Mouse (Mus musculus): Measurements from ENCODE around the gene Mtmr6. TPM values are rescaled to one million over a fixed set of nuclear protein-coding genes. Genes with fewer than 3 reads are reported as not detected.

The Mtmr6 gene
- polyA plus RNA-seq (2011; ENCODE audit: insufficient read depth, insufficient read length, low read depth, missing spikeins): 36.6 and 45.0 TPM in 2 replicates

GRCm38 (mm10) chr14:60264990-60265876 is at the start of gene Mtmr6:
Mtmr6 (plus strand) TSS chr14:60265228.
- no peaks in the 10 kb centered on the region for H3K27me3 ChIP-seq (ENCODE audit: control insufficient read depth, insufficient read depth, low read length, poor library complexity, severe bottlenecking)
- H3K9me3 ChIP-seq (replicated peaks; ENCODE audit: control insufficient read depth, insufficient read depth, low read length, poor library complexity, severe bottlenecking): no peaks in the 10 kb centered on the region
- H3K36me3 ChIP-seq (ENCODE audit: control insufficient read depth, insufficient read depth, low read length, poor library complexity, severe bottlenecking): no peaks in the 10 kb centered on the region
- H3K4me1 ChIP-seq (ENCODE audit: control insufficient read depth, insufficient read depth, low read length): no peaks in the 10 kb centered on the region
- H3K27ac ChIP-seq (ENCODE audit: insufficient read depth, low read length): no peak within 1 kb of the TSS
- TF ChIP-seq POLR2A (IDR thresholded peaks at IDR 0.05; ENCODE audit: insufficient read depth, low read length): no peak
- 0 out of 2 replicates have a peak, but pooled peaks have one; percentile 28 for TF ChIP-seq EP300 (IDR thresholded peaks at IDR 0.05; ENCODE audit: insufficient read depth, low read depth, low read length)
- TF ChIP-seq CTCF (IDR thresholded peaks at IDR 0.05; ENCODE audit: low read depth, low read length): peak; percentile 81
- H3K4me3 ChIP-seq (ENCODE audit: low read depth, low read length): peak within 1 kb of the TSS; percentile 76
- H3K9ac ChIP-seq (ENCODE audit: low read depth, poor library complexity, severe bottlenecking): peak within 1 kb of the TSS; percentile 62

GRCm38 (mm10) chr14:60216125-60216524 is 48.9 kb upstream of the Mtmr6 start:
- Histone ChIP-seq H3K4me1 (ENCODE audit: control insufficient read depth, insufficient read depth, low read length) (peaks cover 1% of the 10 kb centered on the region), H3K36me3 (ENCODE audit: control insufficient read depth, insufficient read depth, low read length, poor library complexity, severe bottlenecking) (peaks cover 4% of the 10 kb centered on the region), H3K9ac (ENCODE audit: low read depth, poor library complexity, severe bottlenecking) (no peak overlapping the region), H3K27me3 (ENCODE audit: control insufficient read depth, insufficient read depth, low read length, poor library complexity, severe bottlenecking) (no peaks in the 10 kb centered on the region), H3K27ac (ENCODE audit: insufficient read depth, low read length) (no peak overlapping the region), H3K4me3 (ENCODE audit: low read depth, low read length) (no peak overlapping the region), H3K9me3 (replicated peaks; ENCODE audit: control insufficient read depth, insufficient read depth, low read length, poor library complexity, severe bottlenecking) (no peaks in the 10 kb centered on the region)
- TF ChIP-seq POLR2A (IDR thresholded peaks at IDR 0.05; ENCODE audit: insufficient read depth, low read length) (no peak), EP300 (IDR thresholded peaks at IDR 0.05; ENCODE audit: insufficient read depth, low read depth, low read length) (no peak), CTCF (IDR thresholded peaks at IDR 0.05; ENCODE audit: low read depth, low read length) (no peak)

GRCm38 (mm10) chr14:60217616-60218015 is 47.4 kb upstream of the Mtmr6 start:
- Histone ChIP-seq H3K36me3 (ENCODE audit: control insufficient read depth, insufficient read depth, low read length, poor library complexity, severe bottlenecking) (peaks cover 9% of the 10 kb centered on the region), H3K4me1 (ENCODE audit: control insufficient read depth, insufficient read depth, low read length) (peaks cover 1% of the 10 kb centered on the region), H3K9me3 (replicated peaks; ENCODE audit: control insufficient read depth, insufficient read depth, low read length, poor library complexity, severe bottlenecking) (no peaks in the 10 kb centered on the region), H3K9ac (ENCODE audit: low read depth, poor library complexity, severe bottlenecking) (no peak overlapping the region), H3K4me3 (ENCODE audit: low read depth, low read length) (no peak overlapping the region), H3K27ac (ENCODE audit: insufficient read depth, low read length) (peak overlapping the region; percentile 63), H3K27me3 (ENCODE audit: control insufficient read depth, insufficient read depth, low read length, poor library complexity, severe bottlenecking) (no peaks in the 10 kb centered on the region)
- TF ChIP-seq EP300 (IDR thresholded peaks at IDR 0.05; ENCODE audit: insufficient read depth, low read depth, low read length) (peak; percentile 54; the same call in 1 of the 2 replicates), POLR2A (IDR thresholded peaks at IDR 0.05; ENCODE audit: insufficient read depth, low read length) (no peak)

- no peak overlapping the region for H3K4me3 ChIP-seq (ENCODE audit: low read depth, low read length)
- H3K27ac ChIP-seq (ENCODE audit: insufficient read depth, low read length): no peak overlapping the region
- TF ChIP-seq CTCF (IDR thresholded peaks at IDR 0.05; ENCODE audit: low read depth, low read length) (no peak), POLR2A (IDR thresholded peaks at IDR 0.05; ENCODE audit: insufficient read depth, low read length) (no peak), EP300 (IDR thresholded peaks at IDR 0.05; ENCODE audit: insufficient read depth, low read depth, low read length) (no peak)
- peaks cover 9% of the 10 kb centered on the region for H3K36me3 ChIP-seq (ENCODE audit: control insufficient read depth, insufficient read depth, low read length, poor library complexity, severe bottlenecking)
- H3K9ac ChIP-seq (ENCODE audit: low read depth, poor library complexity, severe bottlenecking): no peak overlapping the region
- H3K9me3 ChIP-seq (replicated peaks; ENCODE audit: control insufficient read depth, insufficient read depth, low read length, poor library complexity, severe bottlenecking): no peaks in the 10 kb centered on the region
- H3K27me3 ChIP-seq (ENCODE audit: control insufficient read depth, insufficient read depth, low read length, poor library complexity, severe bottlenecking): no peaks in the 10 kb centered on the region
- H3K4me1 ChIP-seq (ENCODE audit: control insufficient read depth, insufficient read depth, low read length): peaks cover 1% of the 10 kb centered on the region
These were observed 45.1 kb upstream of the Mtmr6 start for GRCm38 (mm10) chr14:60219886-60220285.

GRCm38 (mm10) chr14:60238551-60238950 is 26.5 kb upstream of the Mtmr6 start:
- no peak overlapping the region for H3K27ac ChIP-seq (ENCODE audit: insufficient read depth, low read length)
- peaks cover 33% of the 10 kb centered on the region for H3K36me3 ChIP-seq (ENCODE audit: control insufficient read depth, insufficient read depth, low read length, poor library complexity, severe bottlenecking)
- H3K27me3 ChIP-seq (ENCODE audit: control insufficient read depth, insufficient read depth, low read length, poor library complexity, severe bottlenecking): no peaks in the 10 kb centered on the region
- no peak overlapping the region for H3K4me3 ChIP-seq (ENCODE audit: low read depth, low read length)
- H3K9me3 ChIP-seq (replicated peaks; ENCODE audit: control insufficient read depth, insufficient read depth, low read length, poor library complexity, severe bottlenecking): no peaks in the 10 kb centered on the region
- TF ChIP-seq EP300 (IDR thresholded peaks at IDR 0.05; ENCODE audit: insufficient read depth, low read depth, low read length) (no peak), POLR2A (IDR thresholded peaks at IDR 0.05; ENCODE audit: insufficient read depth, low read length) (no peak), CTCF (IDR thresholded peaks at IDR 0.05; ENCODE audit: low read depth, low read length) (no peak)
- H3K4me1 ChIP-seq (ENCODE audit: control insufficient read depth, insufficient read depth, low read length): no peaks in the 10 kb centered on the region
- no peak overlapping the region for H3K9ac ChIP-seq (ENCODE audit: low read depth, poor library complexity, severe bottlenecking)

GRCm38 (mm10) chr14:60250366-60250765 is 14.7 kb upstream of the Mtmr6 start:
- Histone ChIP-seq H3K4me3 (ENCODE audit: low read depth, low read length) (peak overlapping the region; percentile 87), H3K27me3 (ENCODE audit: control insufficient read depth, insufficient read depth, low read length, poor library complexity, severe bottlenecking) (no peaks in the 10 kb centered on the region), H3K27ac (ENCODE audit: insufficient read depth, low read length) (no peak overlapping the region), H3K9me3 (replicated peaks; ENCODE audit: control insufficient read depth, insufficient read depth, low read length, poor library complexity, severe bottlenecking) (no peaks in the 10 kb centered on the region), H3K9ac (ENCODE audit: low read depth, poor library complexity, severe bottlenecking) (peak overlapping the region; percentile 87), H3K36me3 (ENCODE audit: control insufficient read depth, insufficient read depth, low read length, poor library complexity, severe bottlenecking) (peaks cover 3% of the 10 kb centered on the region; the same call in 1 of the 2 replicates), H3K4me1 (ENCODE audit: control insufficient read depth, insufficient read depth, low read length) (no peaks in the 10 kb centered on the region)
- TF ChIP-seq CTCF (IDR thresholded peaks at IDR 0.05; ENCODE audit: low read depth, low read length) (no peak), EP300 (IDR thresholded peaks at IDR 0.05; ENCODE audit: insufficient read depth, low read depth, low read length) (no peak), POLR2A (IDR thresholded peaks at IDR 0.05; ENCODE audit: insufficient read depth, low read length) (no peak)
